Mouse (Mus musculus) E14TG2a.4 (cell line): ENCODE results near the gene Zfp677.
"Not testable (repeated sequence)": the region's sequence is repeated elsewhere in the genome, so short reads cannot be mapped to it uniquely, and the experiment has no call there.

Experiments
- H3K27me3 ChIP-seq: 2 replicates; pipeline ENCODE4 v1.6.1; 2014; ENCODE audit warnings: low read length, control low read depth; ENCODE audit not compliant: insufficient read depth
- H3K36me3 ChIP-seq: 2 replicates; pipeline ENCODE4 v1.6.1; 2014; ENCODE audit warnings: low read length, control low read depth; ENCODE audit not compliant: insufficient read depth
- H3K4me1 ChIP-seq: replicated peaks from 2 replicates; pipeline ENCODE4 v1.6.1; 2014; ENCODE audit warnings: low read depth, low read length, control low read depth
- H3K4me3 ChIP-seq: replicated peaks from 2 replicates; pipeline ENCODE4 v1.5.1; 2014; ENCODE audit warnings: mild to moderate bottlenecking, low read length
- H3K9me3 ChIP-seq: 2 replicates; pipeline ENCODE4 v1.6.1; 2014; ENCODE audit warnings: low read length, control low read depth
- CTCF ChIP-seq: conservative IDR thresholded peaks from 2 replicates; pipeline ENCODE4 v1.5.1; 2014; ENCODE audit warnings: low read length
- NANOG ChIP-seq: IDR thresholded peaks from 2 replicates; pipeline ENCODE4 v1.6.1; 2014; ENCODE audit warnings: borderline replicate concordance, low read length, mixed read lengths
- POU5F1 ChIP-seq: IDR thresholded peaks from 2 replicates; pipeline ENCODE4 v1.6.1; 2014; ENCODE audit warnings: low read length, borderline replicate concordance

Gene Zfp677

GRCm38 (mm10) chr17:21383391-21384056, at the start of gene Zfp677:
Gene Zfp677, plus strand, starts transcription at chr17:21383748.
- H3K9me3 ChIP-seq: no peaks in the 10 kb centered on the region
- no peaks in the 10 kb centered on the region for H3K36me3 ChIP-seq
- H3K4me1 ChIP-seq: no peaks in the 10 kb centered on the region; the same call in 1 of the 2 replicates
- H3K4me3 ChIP-seq: peak within 1 kb of the TSS; percentile 72
- TF ChIP-seq CTCF (no peak; the same call in 1 of the 2 replicates), NANOG (no peak), POU5F1 (no peak)
- H3K27me3 ChIP-seq: peaks cover 9% of the 10 kb centered on the region; the same call in 1 of the 2 replicates

- Histone ChIP-seq H3K4me1 (peaks cover 23% of the 10 kb centered on the region), H3K9me3 (peaks cover 28% of the 10 kb centered on the region)
- TF ChIP-seq POU5F1 (peak; percentile 47; the same call in 1 of the 2 replicates), NANOG (peak; percentile 32; the same call in 1 of the 2 replicates)
- H3K27me3 ChIP-seq, H3K4me3 ChIP-seq, H3K36me3 ChIP-seq: not testable (repeated sequence)
Observed at GRCm38 (mm10) chr17:21368018-21368417, 15.5 kb upstream of the Zfp677 start.

- peak overlapping the region; percentile 74 for H3K4me3 ChIP-seq
- peaks cover 21% of the 10 kb centered on the region for H3K27me3 ChIP-seq
- peaks cover 23% of the 10 kb centered on the region for H3K4me1 ChIP-seq
- H3K36me3 ChIP-seq: no peaks in the 10 kb centered on the region
- H3K9me3 ChIP-seq: peaks cover 25% of the 10 kb centered on the region; the same call in 1 of the 2 replicates
- TF ChIP-seq NANOG (no peak), POU5F1 (no peak), CTCF (no peak)
Observed at GRCm38 (mm10) chr17:21369925-21370719, 13.4 kb upstream of the Zfp677 start.

GRCm38 (mm10) chr17:21375311-21375710, 8.2 kb upstream of the Zfp677 start:
- TF ChIP-seq POU5F1 (peak; percentile 20; the same call in 1 of the 2 replicates), NANOG (peak; percentile 99), CTCF (no peak)
- Histone ChIP-seq H3K4me3 (no peak overlapping the region), H3K36me3 (no peaks in the 10 kb centered on the region), H3K4me1 (peaks cover 2% of the 10 kb centered on the region; the same call in 1 of the 2 replicates), H3K27me3 (peaks cover 36% of the 10 kb centered on the region), H3K9me3 (peaks cover 11% of the 10 kb centered on the region; the same call in 1 of the 2 replicates)

- H3K4me1 ChIP-seq: no peaks in the 10 kb centered on the region; the same call in 1 of the 2 replicates
- peak overlapping the region; percentile 72 for H3K4me3 ChIP-seq
- H3K27me3 ChIP-seq: peaks cover 5% of the 10 kb centered on the region; the same call in 1 of the 2 replicates
- TF ChIP-seq NANOG (no peak), CTCF (no peak), POU5F1 (no peak)
- no peaks in the 10 kb centered on the region for H3K36me3 ChIP-seq
- no peaks in the 10 kb centered on the region for H3K9me3 ChIP-seq
Observed at GRCm38 (mm10) chr17:21384057-21384411, 486 bp downstream of the Zfp677 start.

- H3K36me3 ChIP-seq: no peaks in the 10 kb centered on the region
- peak within 1 kb of the TSS; percentile 80 for H3K4me3 ChIP-seq
- H3K4me1 ChIP-seq: peaks cover 11% of the 10 kb centered on the region
- H3K27me3 ChIP-seq: no peaks in the 10 kb centered on the region
- peak; percentile 96 for TF ChIP-seq CTCF
- TF ChIP-seq NANOG: no peak
- no peaks in the 10 kb centered on the region for H3K9me3 ChIP-seq
Observed at GRCm38 (mm10) chr17:21422664-21423599, 39.4 kb downstream of the Zfp677 start, which contains the start of gene Zfp54. Gene Zfp54, plus strand, starts transcription at chr17:21423227.

GRCm38 (mm10) chr17:21438806-21439400, 55.4 kb downstream of the Zfp677 start:
- not testable (repeated sequence) for H3K36me3 ChIP-seq, H3K9me3 ChIP-seq, H3K27me3 ChIP-seq, H3K4me1 ChIP-seq, H3K4me3 ChIP-seq
